Mouse (Mus musculus) embryonic facial prominence, embryonic 11.5 days (tissue): Measurements from ENCODE around the gene Rplp2. TPM values are rescaled to one million over a fixed set of nuclear protein-coding genes. Genes with fewer than 3 reads are reported as not detected.

Source experiments
- ATAC-seq: fragments of 200-750 bp; cut with Nextera tagmentation; replicated peaks from 2 replicates; pipeline ENCODE4 v1.8.0; 2017; ENCODE audit warnings: low read depth; ENCODE audit not compliant: insufficient number of reproducible peaks, low FRiP score, low TSS enrichment
- DNase-seq: peaks from one replicate; pipeline ENCODE4 v3.0.0-alpha.2; 2015; ENCODE audit warnings: low spot score
- H3K27ac ChIP-seq: fragments of 300-500 bp; sonication (generic); replicated peaks from 2 replicates; pipeline ENCODE4 v1.5.1; 2014; ENCODE audit warnings: mild to moderate bottlenecking, low read depth, low read length, control low read depth
- H3K27me3 ChIP-seq: fragments of 300-500 bp; sonication (generic); 2 replicates; pipeline ENCODE4 v1.6.1; 2014; ENCODE audit warnings: mild to moderate bottlenecking, low read length, moderate library complexity, mixed read lengths; ENCODE audit not compliant: control insufficient read depth, insufficient read depth
- H3K36me3 ChIP-seq: fragments of 300-500 bp; sonication (generic); replicated peaks from 2 replicates; pipeline ENCODE4 v1.6.1; 2014; ENCODE audit warnings: low read depth, mild to moderate bottlenecking, low read length, moderate library complexity, mixed read lengths; ENCODE audit not compliant: control insufficient read depth, insufficient read depth
- H3K4me1 ChIP-seq: fragments of 300-500 bp; sonication (generic); 2 replicates; pipeline ENCODE4 v1.6.1; 2014; ENCODE audit warnings: low read length, mixed read lengths; ENCODE audit not compliant: control insufficient read depth, insufficient read depth
- H3K4me2 ChIP-seq: fragments of 300-500 bp; sonication (generic); 2 replicates; pipeline ENCODE4 v1.6.1; 2014; ENCODE audit warnings: low read depth, mild to moderate bottlenecking, control low read depth, low read length, moderate library complexity
- H3K4me3 ChIP-seq: fragments of 300-500 bp; sonication (generic); 2 replicates; pipeline ENCODE4 v1.5.1; 2014; ENCODE audit warnings: low read depth, low read length, control low read depth
- H3K9ac ChIP-seq: fragments of 300-500 bp; sonication (generic); replicated peaks from 2 replicates; pipeline ENCODE4 v1.6.1; 2014; ENCODE audit warnings: mild to moderate bottlenecking, control low read depth, low read length
- H3K9me3 ChIP-seq: fragments of 300-500 bp; sonication (generic); replicated peaks from 2 replicates; pipeline ENCODE4 v1.6.1; 2016; ENCODE audit warnings: mild to moderate bottlenecking, low read length, inconsistent platforms, mixed read lengths; ENCODE audit not compliant: control insufficient read depth
- WGBS: fragments of 180-500 bp; shearing (Covaris S2); extraction: QIAGEN DNeasy Blood & Tissue Kit; methylation state at CpG from one replicate; pipeline ENCODE4 v1.1.7; 2014; 5-methylcytosine and 5-hydroxymethylcytosine counted together
- polyA plus RNA-seq: library from polyadenylated mRNA; unstranded; fragments of >200 nt; fragmentation: Nextera tagmentation; extraction: Ambion mirVana; gene quantifications from 2 replicates; pipeline ENCODE4 v1.2.1, GENCODE M21; 2014

Rplp2 gene
- polyA plus RNA-seq, 1 experiment from 2014 or later: 1,064 TPM

DNA sequence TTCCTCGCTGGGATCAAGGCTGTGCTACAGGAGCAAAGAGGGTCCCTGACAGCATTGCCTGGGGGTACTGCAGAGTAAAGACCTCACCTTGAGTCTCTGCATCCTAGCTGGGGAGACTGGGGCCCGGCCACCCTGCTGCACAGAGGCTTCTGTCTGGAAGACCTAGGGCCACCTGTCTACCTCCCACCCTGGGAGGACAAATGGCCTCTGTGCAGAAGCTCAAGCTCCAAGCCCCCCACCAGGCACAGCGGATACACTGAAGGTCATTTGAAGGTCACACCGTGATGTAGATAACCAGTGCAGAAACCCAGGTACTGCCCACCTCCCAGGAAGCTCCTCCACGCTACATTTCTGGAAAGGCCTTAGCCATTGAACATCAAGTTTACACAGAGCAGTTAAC is 18.5 kb upstream of the Rplp2 start:
- DNase-seq: no peak
- Histone ChIP-seq H3K27me3 (no peaks in the 10 kb centered on the region), H3K4me3 (peak overlapping the region; percentile 32; the same call in 1 of the 2 replicates), H3K9me3 (no peaks in the 10 kb centered on the region), H3K4me2 (peak overlapping the region; percentile 66; the same call in 1 of the 2 replicates), H3K4me1 (0 out of 2 replicates have a peak, but pooled peaks cover 5% of the 10 kb centered on the region), H3K36me3 (peaks cover 2% of the 10 kb centered on the region; the same call in 1 of the 2 replicates), H3K9ac (no peak overlapping the region), H3K27ac (no peak overlapping the region)
- ATAC-seq: no peak
- 54% methylated on average over 5 of the region's 5 CpGs for WGBS

DNA sequence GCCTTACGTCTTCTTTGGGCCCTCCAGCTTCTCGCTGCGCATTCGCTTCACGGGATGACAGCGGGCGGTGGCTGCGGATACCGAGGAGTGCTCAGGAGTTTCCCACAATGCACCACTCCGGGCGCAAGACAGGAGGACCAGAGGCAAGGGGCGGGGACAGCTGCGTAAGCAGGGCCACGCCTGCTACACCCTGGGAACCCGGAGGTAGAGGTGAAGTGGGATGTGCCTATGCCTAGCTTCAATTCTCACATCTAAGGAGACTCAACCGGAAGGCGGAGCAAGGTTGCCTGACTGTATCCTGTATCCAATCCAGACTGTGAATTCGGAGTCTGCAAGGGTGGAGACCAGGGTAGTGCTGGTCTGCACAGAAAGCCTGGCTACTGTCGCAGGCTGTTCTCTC is 17.9 kb upstream of the Rplp2 start, which contains the start of gene Cend1:
Cend1 (minus strand) TSS at position 182 of the 400 bp plus-strand sequence.
- DNase-seq (peak; percentile 85), ATAC-seq (peak; percentile 82)
- H3K9ac ChIP-seq: peak within 1 kb of the TSS; percentile 46
- H3K27ac ChIP-seq: no peak within 1 kb of the TSS
- H3K36me3 ChIP-seq: peaks cover 2% of the 10 kb centered on the region; the same call in 1 of the 2 replicates
- H3K4me3 ChIP-seq: peak within 1 kb of the TSS; percentile 32
- H3K4me1 ChIP-seq: 0 out of 2 replicates have a peak, but pooled peaks cover 5% of the 10 kb centered on the region
- no peaks in the 10 kb centered on the region for H3K9me3 ChIP-seq
- H3K4me2 ChIP-seq: peak within 1 kb of the TSS; percentile 66
- no peaks in the 10 kb centered on the region for H3K27me3 ChIP-seq
- WGBS: 2% methylated on average over 19 of the region's 19 CpGs

DNA sequence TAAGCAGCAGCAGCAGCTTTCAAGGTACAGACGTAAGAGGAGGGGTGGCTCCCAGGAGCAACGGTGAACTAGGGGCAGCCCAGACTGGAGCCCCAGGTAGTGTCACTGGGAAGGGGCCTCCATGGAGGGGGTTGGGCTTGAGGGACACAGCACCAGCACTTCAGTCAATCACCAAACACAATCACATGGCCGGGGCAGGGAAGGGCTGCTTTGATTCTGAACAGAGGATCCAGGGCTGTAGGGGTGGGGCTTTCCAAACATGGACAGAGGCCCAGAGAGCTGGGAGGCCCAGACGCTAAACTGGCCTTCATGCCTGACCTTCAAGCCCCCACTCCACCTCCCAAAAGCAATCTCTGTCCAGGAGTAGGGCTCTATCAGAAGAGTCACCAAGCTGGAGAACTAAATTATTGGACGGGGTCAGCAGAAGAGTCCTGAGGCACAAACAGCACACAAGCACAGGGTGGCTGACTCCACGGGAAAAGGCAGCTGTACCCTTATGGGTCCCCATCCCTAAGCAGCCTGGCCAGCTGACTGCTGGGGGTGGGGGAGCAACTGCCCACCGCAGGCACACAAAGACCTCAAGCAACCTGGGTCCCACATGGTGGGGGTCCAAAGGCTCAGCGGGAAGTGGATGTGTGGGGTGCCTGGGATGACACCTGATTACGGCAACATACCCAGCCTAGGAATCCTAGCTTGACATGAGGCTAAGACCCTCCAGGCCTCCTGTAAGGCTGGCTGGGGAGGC is 17.2 kb upstream of the Rplp2 start:
- WGBS: 63% methylated on average over 9 of the region's 9 CpGs
- ATAC-seq: no peak
- peaks cover 5% of the 10 kb centered on the region; the same call in 1 of the 2 replicates for H3K4me1 ChIP-seq
- H3K4me2 ChIP-seq: no peak overlapping the region
- peaks cover 2% of the 10 kb centered on the region; the same call in 1 of the 2 replicates for H3K36me3 ChIP-seq
- DNase-seq: no peak
- H3K9ac ChIP-seq: no peak overlapping the region; the same call in 1 of the 2 replicates
- H3K9me3 ChIP-seq: no peaks in the 10 kb centered on the region
- no peaks in the 10 kb centered on the region for H3K27me3 ChIP-seq
- H3K4me3 ChIP-seq: no peak overlapping the region
- H3K27ac ChIP-seq: no peak overlapping the region

DNA sequence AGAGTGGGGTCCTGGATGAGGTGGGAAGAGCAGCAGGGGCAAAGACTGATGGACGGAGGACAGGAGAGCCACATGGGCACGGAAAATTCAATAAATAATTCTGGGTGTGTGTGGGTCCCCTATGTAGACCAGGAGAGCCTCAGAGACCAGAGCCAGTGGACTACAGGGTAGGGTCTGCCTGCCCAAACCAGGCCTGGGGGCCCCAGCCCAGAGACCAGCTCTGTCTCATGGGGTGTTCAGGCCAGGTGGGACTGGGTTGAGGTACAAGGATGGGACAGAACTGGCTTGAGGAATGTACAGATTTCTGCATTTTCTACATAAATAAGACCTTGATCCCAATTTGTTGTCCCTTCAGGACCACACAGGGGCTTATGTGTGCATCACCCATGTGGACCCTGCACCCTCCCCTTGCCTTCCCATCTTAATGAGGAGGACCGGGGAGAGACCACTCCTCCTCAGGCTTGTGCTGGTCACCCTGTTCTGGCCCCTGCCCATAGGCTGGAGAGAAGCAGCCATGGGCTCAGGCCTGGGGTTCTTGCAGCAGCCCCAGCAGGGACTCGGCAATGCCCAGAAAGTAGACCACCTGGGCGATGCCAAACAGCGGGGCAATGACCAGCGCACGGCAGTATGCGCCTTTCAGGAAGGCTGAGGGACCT is 16.5 kb upstream of the Rplp2 start:
- no peak overlapping the region for H3K4me2 ChIP-seq
- no peaks in the 10 kb centered on the region for H3K9me3 ChIP-seq
- H3K36me3 ChIP-seq: peaks cover 2% of the 10 kb centered on the region; the same call in 1 of the 2 replicates
- H3K4me3 ChIP-seq: no peak overlapping the region
- 92% methylated on average over 9 of the region's 9 CpGs for WGBS
- ATAC-seq: no peak
- H3K27me3 ChIP-seq: no peaks in the 10 kb centered on the region
- DNase-seq: no peak
- H3K27ac ChIP-seq: no peak overlapping the region
- H3K4me1 ChIP-seq: peaks cover 5% of the 10 kb centered on the region; the same call in 1 of the 2 replicates
- H3K9ac ChIP-seq: no peak overlapping the region

DNA sequence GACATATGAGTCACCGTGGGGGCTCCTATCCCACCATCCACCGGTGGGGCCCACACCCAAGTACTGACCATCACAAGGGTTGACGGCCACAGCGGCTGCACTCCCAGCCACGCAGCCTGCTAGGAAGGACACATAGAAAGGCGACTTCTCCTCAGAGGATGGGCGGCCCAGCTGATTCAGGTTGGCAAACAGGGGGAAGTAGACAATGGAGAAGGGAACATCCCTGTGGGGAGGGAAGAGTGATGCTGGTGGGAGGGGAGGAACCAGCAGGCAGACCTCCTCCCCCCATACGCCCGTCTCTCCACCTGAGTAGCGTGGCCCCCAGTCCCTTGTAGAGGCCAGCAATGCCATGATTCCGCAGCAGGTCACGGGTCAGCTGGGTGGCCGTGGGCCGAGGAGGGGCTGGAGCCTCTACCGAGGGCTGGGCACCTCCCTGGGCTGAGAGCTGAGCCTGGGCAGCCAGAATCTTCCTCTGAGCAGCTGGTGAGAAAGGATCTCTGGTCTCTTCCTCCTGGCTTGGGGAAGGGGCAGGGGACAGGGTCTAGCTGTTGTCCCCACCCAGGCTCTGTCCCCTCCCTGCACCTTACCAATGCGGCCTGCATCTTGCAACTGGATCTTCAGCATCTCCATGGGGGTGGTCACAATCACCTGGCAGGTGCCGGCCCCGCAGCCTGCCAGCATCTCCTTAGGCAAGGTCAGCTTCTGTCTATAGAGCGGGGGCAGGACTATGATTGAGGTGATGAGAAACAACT is 15.6 kb upstream of the Rplp2 start:
- no peak overlapping the region for H3K4me3 ChIP-seq
- peaks cover 5% of the 10 kb centered on the region; the same call in 1 of the 2 replicates for H3K4me1 ChIP-seq

DNA sequence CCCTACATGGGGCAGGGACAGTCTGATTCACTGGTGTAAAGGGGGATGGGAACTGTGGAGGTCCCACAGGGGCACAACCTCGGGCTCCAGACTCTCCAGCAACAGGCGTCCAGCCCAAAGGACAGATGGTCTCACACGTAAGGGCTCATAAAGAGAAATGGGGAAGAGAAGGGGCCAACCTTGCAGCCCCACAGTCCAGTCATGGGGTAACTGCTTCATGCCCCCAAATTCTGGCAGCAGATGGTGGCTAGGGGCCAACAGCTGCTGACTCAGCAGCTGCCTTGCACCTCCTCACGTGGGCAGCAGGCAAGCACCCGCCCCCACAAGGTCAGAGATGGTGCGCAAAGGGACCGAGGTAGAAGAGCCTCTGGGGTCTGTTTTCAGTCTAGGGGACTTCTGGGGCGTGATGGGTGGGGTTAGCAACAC is 15.0 kb upstream of the Rplp2 start:
- H3K4me2 ChIP-seq: no peak overlapping the region
- ATAC-seq (no peak), DNase-seq (no peak)
- H3K36me3 ChIP-seq: peaks cover 2% of the 10 kb centered on the region; the same call in 1 of the 2 replicates
- no peak overlapping the region for H3K4me3 ChIP-seq
- H3K9me3 ChIP-seq: no peaks in the 10 kb centered on the region
- peaks cover 5% of the 10 kb centered on the region; the same call in 1 of the 2 replicates for H3K4me1 ChIP-seq
- WGBS: 86% methylated on average over 8 of the region's 8 CpGs
- no peak overlapping the region for H3K9ac ChIP-seq
- no peak overlapping the region for H3K27ac ChIP-seq
- H3K27me3 ChIP-seq: no peaks in the 10 kb centered on the region

More for the DNA sequence above, 15.6 kb upstream of the Rplp2 start:
- DNase-seq (no peak), ATAC-seq (no peak)
- Histone ChIP-seq H3K27me3 (no peaks in the 10 kb centered on the region), H3K9ac (no peak overlapping the region), H3K4me2 (no peak overlapping the region), H3K27ac (no peak overlapping the region), H3K9me3 (no peaks in the 10 kb centered on the region), H3K36me3 (peaks cover 2% of the 10 kb centered on the region; the same call in 1 of the 2 replicates)
- 92% methylated on average over 19 of the region's 19 CpGs for WGBS

DNA sequence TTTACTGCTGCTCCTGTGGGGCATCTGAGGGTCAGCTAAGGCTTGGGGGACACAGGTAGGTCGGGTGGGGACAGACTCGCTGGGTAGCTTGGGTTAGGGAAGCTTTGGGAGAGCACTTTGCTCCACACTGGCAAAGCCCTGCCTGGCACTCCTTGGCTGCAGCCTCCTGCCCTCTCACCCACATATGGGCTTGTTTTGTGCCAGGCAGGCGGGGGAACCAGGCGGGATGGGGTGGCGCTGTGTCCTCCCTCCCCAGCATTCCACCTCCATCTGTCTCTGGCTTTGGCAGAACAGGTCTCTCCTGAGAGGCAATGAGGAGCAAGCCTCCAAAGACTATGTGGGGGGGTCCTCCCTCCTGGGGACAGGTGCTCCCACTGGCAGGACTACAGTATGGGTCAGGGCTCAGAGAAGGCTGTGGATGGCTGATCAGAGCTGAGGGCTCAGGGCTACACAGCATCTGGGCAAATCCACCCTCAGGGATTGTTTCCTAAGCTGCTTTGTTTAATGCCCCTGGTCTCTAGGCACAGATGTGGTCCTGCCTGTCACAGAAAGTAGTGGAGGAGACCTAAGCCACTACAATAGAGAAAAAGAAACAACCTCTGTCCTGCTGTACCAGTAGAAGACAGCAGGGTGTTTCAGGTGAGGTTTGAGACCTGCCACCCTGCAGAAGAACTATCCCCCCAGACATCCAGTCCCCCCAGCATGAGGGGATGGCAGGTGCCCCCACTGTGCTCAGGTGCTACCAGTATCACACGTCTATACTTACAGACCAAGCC is 14.2 kb upstream of the Rplp2 start:
- no peak for ATAC-seq
- Histone ChIP-seq H3K9me3 (no peaks in the 10 kb centered on the region), H3K36me3 (peaks cover 2% of the 10 kb centered on the region; the same call in 1 of the 2 replicates), H3K4me2 (no peak overlapping the region), H3K9ac (no peak overlapping the region), H3K4me3 (no peak overlapping the region), H3K27me3 (no peaks in the 10 kb centered on the region), H3K4me1 (peaks cover 5% of the 10 kb centered on the region; the same call in 1 of the 2 replicates), H3K27ac (no peak overlapping the region)
- DNase-seq: no peak
- WGBS: 86% methylated on average over 6 of the region's 6 CpGs
